Mouse (Mus musculus) embryonic facial prominence, embryonic 13.5 days (tissue): Measurements from ENCODE around the gene Hnrnpab. TPM values are rescaled to one million over a fixed set of nuclear protein-coding genes. Genes with fewer than 3 reads are reported as not detected.
A peak's percentile ranks its signal among the peaks of the same experiment; 100 is the strongest.

ENCODE experiments used
- ATAC-seq: fragments of 200-750 bp; cut with Nextera tagmentation; 2 replicates; pipeline ENCODE4 v1.8.0; 2017; ENCODE audit warnings: low read depth; ENCODE audit not compliant: insufficient number of reproducible peaks, insufficient read depth, low FRiP score, low TSS enrichment
- H3K27ac ChIP-seq: fragments of 300-500 bp; sonication (generic); 2 replicates; pipeline ENCODE4 v1.5.1; 2015; ENCODE audit warnings: moderate library complexity, mild to moderate bottlenecking, inconsistent platforms
- H3K27me3 ChIP-seq: fragments of 300-500 bp; sonication (generic); 2 replicates; pipeline ENCODE4 v1.6.1; 2015; ENCODE audit warnings: mild to moderate bottlenecking, inconsistent platforms
- H3K36me3 ChIP-seq: fragments of 300-500 bp; sonication (generic); 2 replicates; pipeline ENCODE4 v1.6.1; 2015; ENCODE audit warnings: mild to moderate bottlenecking, inconsistent platforms
- H3K4me1 ChIP-seq: fragments of 300-500 bp; sonication (generic); 2 replicates; pipeline ENCODE4 v1.6.1; 2015; ENCODE audit warnings: inconsistent platforms
- H3K4me2 ChIP-seq: fragments of 300-500 bp; sonication (generic); 2 replicates; pipeline ENCODE4 v1.6.1; 2015; ENCODE audit warnings: moderate library complexity, mild to moderate bottlenecking, inconsistent platforms
- H3K4me3 ChIP-seq: fragments of 300-500 bp; sonication (generic); 2 replicates; pipeline ENCODE4 v1.5.1; 2015; ENCODE audit warnings: mild to moderate bottlenecking, inconsistent platforms
- H3K9ac ChIP-seq: fragments of 300-500 bp; sonication (generic); 2 replicates; pipeline ENCODE4 v1.6.1; 2015; ENCODE audit warnings: mild to moderate bottlenecking, inconsistent platforms
- H3K9me3 ChIP-seq: fragments of 300-500 bp; sonication (generic); 2 replicates; pipeline ENCODE4 v1.6.1; 2016; ENCODE audit warnings: inconsistent platforms
- WGBS: fragments of 180-500 bp; shearing (Covaris S2); methylation state at CpG from one replicate; pipeline ENCODE4 v1.1.7; 2015; ENCODE audit warnings: mixed read lengths; 5-methylcytosine and 5-hydroxymethylcytosine counted together
- polyA plus RNA-seq: library from polyadenylated mRNA; unstranded; fragments of >200 nt; fragmentation: Nextera tagmentation; extraction: Ambion mirVana; gene quantifications from 2 replicates; pipeline ENCODE4 v1.2.1, GENCODE M21; 2015

Gene Hnrnpab
- polyA plus RNA-seq, 1 experiment from 2014 or later: 524 TPM

GRCm38 (mm10) chr11:51584431-51585248 lies 22.0 kb downstream of the Hnrnpab start, which contains the start of gene Phykpl:
TSS of gene Phykpl (plus strand) at chr11:51584757.
- ATAC-seq: peak; percentile 83
- H3K27me3 ChIP-seq: no peaks in the 10 kb centered on the region
- H3K9me3 ChIP-seq: no peaks in the 10 kb centered on the region
- H3K4me3 ChIP-seq: peak within 1 kb of the TSS; percentile 71
- H3K27ac ChIP-seq: peak within 1 kb of the TSS; percentile 92
- WGBS: under 1% methylated on average over 59 of the region's 59 CpGs
- peak within 1 kb of the TSS; percentile 89 for H3K9ac ChIP-seq
- peak within 1 kb of the TSS; percentile 87 for H3K4me2 ChIP-seq
- H3K36me3 ChIP-seq: peaks cover 40% of the 10 kb centered on the region
- peaks cover 25% of the 10 kb centered on the region for H3K4me1 ChIP-seq

GRCm38 (mm10) chr11:51584057-51584430 lies 22.6 kb downstream of the Hnrnpab start:
- Histone ChIP-seq H3K9ac (peak overlapping the region; percentile 89), H3K9me3 (no peaks in the 10 kb centered on the region), H3K4me1 (peaks cover 25% of the 10 kb centered on the region), H3K27ac (peak overlapping the region; percentile 92), H3K27me3 (no peaks in the 10 kb centered on the region), H3K4me3 (peak overlapping the region; percentile 71), H3K4me2 (peak overlapping the region; percentile 87), H3K36me3 (peaks cover 34% of the 10 kb centered on the region)
- 13% methylated on average over 9 of the region's 9 CpGs for WGBS
- ATAC-seq: peak; percentile 30

GRCm38 (mm10) chr11:51582713-51583112 lies 23.9 kb downstream of the Hnrnpab start:
- Histone ChIP-seq H3K4me2 (no peak overlapping the region), H3K27ac (no peak overlapping the region), H3K4me1 (peaks cover 25% of the 10 kb centered on the region), H3K9ac (no peak overlapping the region), H3K36me3 (peaks cover 21% of the 10 kb centered on the region), H3K4me3 (no peak overlapping the region), H3K9me3 (no peaks in the 10 kb centered on the region), H3K27me3 (no peaks in the 10 kb centered on the region)
- whole genome bisulfite sequencing: 16% methylated on average over 8 of the region's 8 CpGs
- no peak for ATAC-seq

DNA sequence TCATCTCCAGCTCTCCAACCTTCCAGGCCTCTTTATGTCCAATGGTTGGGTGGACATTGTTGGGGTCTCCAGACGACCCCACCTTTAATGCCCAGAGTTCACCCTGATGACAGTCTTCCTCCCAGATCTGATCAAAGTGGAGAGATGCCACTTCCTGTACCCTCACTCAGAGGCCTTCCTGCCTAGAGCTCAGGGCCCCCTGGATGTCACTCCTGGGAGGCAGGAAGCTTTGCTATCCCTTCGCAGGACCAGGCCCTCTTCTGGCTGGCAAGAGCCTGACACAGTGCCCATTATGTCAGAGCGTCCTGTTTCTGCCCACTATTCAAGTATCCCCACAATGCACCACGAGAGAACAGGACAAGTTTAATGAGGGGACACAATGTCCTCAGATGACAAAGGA lies 27.6 kb downstream of the Hnrnpab start:
- ATAC-seq: no peak
- H3K36me3 ChIP-seq: peaks cover 9% of the 10 kb centered on the region; the same call in 1 of the 2 replicates
- no peak overlapping the region for H3K9ac ChIP-seq
- H3K27ac ChIP-seq: no peak overlapping the region
- 68% methylated on average over 4 of the region's 4 CpGs for WGBS
- H3K9me3 ChIP-seq: no peaks in the 10 kb centered on the region
- no peak overlapping the region for H3K4me2 ChIP-seq
- H3K4me1 ChIP-seq: peaks cover 7% of the 10 kb centered on the region
- H3K4me3 ChIP-seq: no peak overlapping the region
- no peaks in the 10 kb centered on the region for H3K27me3 ChIP-seq

DNA sequence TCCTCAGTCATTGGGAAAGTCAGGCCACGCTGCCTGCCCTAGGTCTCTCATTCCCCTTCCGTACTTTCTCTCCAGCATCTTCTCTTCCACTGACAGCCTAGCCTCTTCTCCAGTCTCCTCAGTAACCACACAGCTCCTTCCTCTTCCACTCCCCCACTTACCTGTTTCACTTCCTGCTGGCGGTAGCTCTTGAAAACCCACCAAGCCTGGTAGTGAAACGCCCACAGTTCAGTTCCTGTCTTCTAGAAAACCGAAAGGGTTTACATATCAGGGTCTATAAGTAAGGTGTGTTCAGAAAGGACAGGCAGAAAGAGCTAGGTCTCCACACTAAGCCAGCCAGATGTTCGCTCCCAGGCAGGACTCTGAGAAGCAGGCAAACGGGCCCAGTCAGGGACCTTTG lies 29.1 kb downstream of the Hnrnpab start:
- peaks cover 13% of the 10 kb centered on the region; the same call in 1 of the 2 replicates for H3K36me3 ChIP-seq
- H3K4me3 ChIP-seq: no peak overlapping the region
- H3K4me2 ChIP-seq: no peak overlapping the region
- WGBS: 83% methylated on average over 7 of the region's 7 CpGs
- ATAC-seq: no peak
- no peak overlapping the region for H3K9ac ChIP-seq
- H3K27ac ChIP-seq: no peak overlapping the region
- H3K27me3 ChIP-seq: no peaks in the 10 kb centered on the region
- no peaks in the 10 kb centered on the region for H3K9me3 ChIP-seq
- H3K4me1 ChIP-seq: no peaks in the 10 kb centered on the region; the same call in 1 of the 2 replicates

GRCm38 (mm10) chr11:51576454-51576853 lies 30.2 kb downstream of the Hnrnpab start:
- H3K4me2 ChIP-seq: no peak overlapping the region
- WGBS: 78% methylated on average over 4 of the region's 4 CpGs
- no peak overlapping the region for H3K4me3 ChIP-seq
- no peak for ATAC-seq
- H3K9ac ChIP-seq: no peak overlapping the region
- H3K27ac ChIP-seq: no peak overlapping the region
- peaks cover 13% of the 10 kb centered on the region; the same call in 1 of the 2 replicates for H3K36me3 ChIP-seq
- H3K4me1 ChIP-seq: peaks cover 4% of the 10 kb centered on the region
- H3K27me3 ChIP-seq: no peaks in the 10 kb centered on the region
- H3K9me3 ChIP-seq: no peaks in the 10 kb centered on the region

DNA sequence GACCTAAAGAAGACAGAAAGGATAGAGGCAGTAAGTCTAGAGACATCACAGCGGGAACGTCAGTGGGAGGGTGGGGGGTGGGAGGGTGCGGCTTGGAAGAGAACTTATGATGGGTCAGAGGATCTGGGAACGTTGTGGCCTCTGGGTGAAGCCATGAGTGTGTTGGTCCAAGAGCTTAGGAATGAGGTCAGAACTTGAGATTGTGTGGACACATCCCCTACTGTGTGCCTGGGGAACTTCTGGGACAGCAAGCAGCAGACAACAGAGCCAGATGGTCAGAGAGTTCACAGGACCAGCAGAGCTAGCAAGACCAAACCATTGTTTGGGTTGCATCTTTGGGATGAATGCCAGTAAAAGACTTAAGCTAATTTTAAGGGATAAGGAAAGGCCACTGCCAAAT lies 37.8 kb downstream of the Hnrnpab start:
- peaks cover 4% of the 10 kb centered on the region; the same call in 1 of the 2 replicates for H3K36me3 ChIP-seq
- H3K27me3 ChIP-seq: no peaks in the 10 kb centered on the region
- H3K27ac ChIP-seq: no peak overlapping the region
- H3K9ac ChIP-seq: no peak overlapping the region
- ATAC-seq: no peak
- no peaks in the 10 kb centered on the region for H3K9me3 ChIP-seq
- H3K4me2 ChIP-seq: no peak overlapping the region
- peaks cover 9% of the 10 kb centered on the region; the same call in 1 of the 2 replicates for H3K4me1 ChIP-seq
- H3K4me3 ChIP-seq: no peak overlapping the region
- 96% methylated on average over 4 of the region's 4 CpGs for WGBS

DNA sequence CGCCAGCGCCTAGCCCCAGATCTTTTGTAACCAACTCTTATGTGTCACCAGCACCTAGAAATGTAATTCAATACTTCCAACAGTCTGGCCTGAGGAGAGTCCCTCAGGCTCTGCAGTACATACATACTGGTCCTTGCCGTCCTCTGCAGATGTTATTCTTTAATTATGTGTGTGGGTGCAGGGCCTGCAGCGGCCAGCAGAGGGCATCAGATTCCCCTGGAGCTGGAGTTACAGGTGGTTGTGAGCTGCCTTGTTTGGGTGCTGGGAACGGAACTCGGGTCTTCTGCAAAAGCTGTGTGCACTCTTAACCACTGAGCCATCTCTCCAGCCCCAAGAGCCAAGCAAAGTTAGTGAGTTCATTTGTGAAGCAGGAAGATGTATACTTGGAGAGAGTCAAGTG lies 40.7 kb downstream of the Hnrnpab start:
- 0 out of 2 replicates have a peak, but pooled peaks cover 5% of the 10 kb centered on the region for H3K4me1 ChIP-seq
- no peak overlapping the region for H3K4me2 ChIP-seq
- WGBS: 84% methylated on average over 6 of the region's 6 CpGs
- no peak overlapping the region for H3K9ac ChIP-seq
- no peaks in the 10 kb centered on the region for H3K27me3 ChIP-seq
- no peak overlapping the region for H3K4me3 ChIP-seq
- ATAC-seq: no peak
- H3K36me3 ChIP-seq: 0 out of 2 replicates have a peak, but pooled peaks cover 3% of the 10 kb centered on the region
- H3K27ac ChIP-seq: no peak overlapping the region
- H3K9me3 ChIP-seq: no peaks in the 10 kb centered on the region

GRCm38 (mm10) chr11:51565062-51565461 lies 41.6 kb downstream of the Hnrnpab start:
- Histone ChIP-seq H3K36me3 (0 out of 2 replicates have a peak, but pooled peaks cover 3% of the 10 kb centered on the region), H3K9me3 (no peaks in the 10 kb centered on the region), H3K4me1 (0 out of 2 replicates have a peak, but pooled peaks cover 5% of the 10 kb centered on the region), H3K27ac (no peak overlapping the region), H3K27me3 (no peaks in the 10 kb centered on the region), H3K9ac (no peak overlapping the region), H3K4me3 (no peak overlapping the region), H3K4me2 (no peak overlapping the region)
- WGBS: 51% methylated on average over 3 of the region's 3 CpGs
- no peak for ATAC-seq

DNA sequence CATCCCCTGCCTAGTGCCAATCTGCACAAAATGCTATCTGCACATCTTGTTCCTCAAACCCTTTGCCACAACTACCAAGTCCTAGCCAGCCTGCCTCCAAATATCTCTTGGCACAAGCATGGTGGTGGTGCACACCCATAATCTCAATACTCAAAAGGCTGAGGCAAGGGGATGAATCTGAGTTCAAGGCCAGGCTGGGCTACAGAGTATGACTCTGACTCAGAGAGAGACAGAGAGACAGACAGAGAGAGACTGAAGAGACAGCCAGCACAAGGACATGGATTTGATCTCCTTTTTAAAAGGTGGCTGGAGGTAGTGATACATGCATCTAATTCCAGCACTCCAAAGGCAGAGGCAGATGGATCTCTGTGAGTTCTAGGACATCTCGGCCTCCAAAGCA lies 43.4 kb downstream of the Hnrnpab start:
- H3K9me3 ChIP-seq: no peaks in the 10 kb centered on the region
- WGBS: 90% methylated on average over 1 of the region's 1 CpGs
- H3K36me3 ChIP-seq: 0 out of 2 replicates have a peak, but pooled peaks cover 3% of the 10 kb centered on the region
- 0 out of 2 replicates have a peak, but pooled peaks cover 5% of the 10 kb centered on the region for H3K4me1 ChIP-seq
- H3K4me3 ChIP-seq: no peak overlapping the region
- no peak overlapping the region for H3K27ac ChIP-seq
- H3K27me3 ChIP-seq: no peaks in the 10 kb centered on the region
- no peak overlapping the region for H3K9ac ChIP-seq
- no peak for ATAC-seq
- no peak overlapping the region for H3K4me2 ChIP-seq

DNA sequence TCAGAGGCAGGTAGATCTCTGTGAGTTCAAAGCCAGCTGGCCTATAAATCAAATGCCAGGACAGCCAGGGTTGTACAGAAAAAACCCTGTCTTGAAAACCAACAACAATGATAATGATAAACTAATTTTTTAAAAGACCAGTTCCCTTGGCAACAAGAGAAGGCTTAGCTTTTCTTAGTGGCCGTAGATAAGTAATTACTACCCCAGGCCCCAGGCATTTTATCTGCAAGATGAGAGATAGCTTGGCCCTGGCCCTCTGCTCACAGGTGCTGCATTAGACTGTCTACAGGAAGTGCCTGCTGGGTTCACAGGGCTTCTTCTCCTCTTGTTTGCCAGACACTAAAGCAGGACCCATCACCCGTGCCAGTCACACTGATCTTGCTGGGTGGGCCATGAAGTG lies 51.6 kb downstream of the Hnrnpab start:
- Histone ChIP-seq H3K4me2 (peak overlapping the region; percentile 41), H3K9me3 (no peaks in the 10 kb centered on the region), H3K4me1 (peaks cover 15% of the 10 kb centered on the region), H3K27ac (no peak overlapping the region), H3K4me3 (peak overlapping the region; percentile 22; the same call in 1 of the 2 replicates), H3K36me3 (no peaks in the 10 kb centered on the region), H3K27me3 (no peaks in the 10 kb centered on the region), H3K9ac (no peak overlapping the region)
- no peak for ATAC-seq
- 43% methylated on average over 2 of the region's 2 CpGs for WGBS

DNA sequence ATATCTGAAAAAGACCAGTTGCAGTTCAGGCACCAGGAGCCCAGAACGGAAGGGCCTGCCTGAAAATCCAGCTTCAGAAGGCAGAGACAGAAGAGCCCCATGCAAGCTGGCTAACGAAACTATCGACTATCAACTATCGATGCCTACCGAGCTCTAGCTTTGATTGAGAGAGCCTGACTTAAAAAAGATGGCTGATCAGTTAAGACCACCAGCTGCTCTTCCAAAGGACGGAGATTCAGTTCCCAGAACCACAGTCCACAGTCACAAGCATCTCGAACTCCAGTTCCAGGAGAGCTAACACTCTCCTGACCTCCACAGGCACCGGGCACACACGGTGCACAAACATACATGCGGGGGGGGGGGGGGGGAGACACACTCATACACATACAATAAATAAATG lies 52.1 kb downstream of the Hnrnpab start:
- Histone ChIP-seq H3K36me3 (no peaks in the 10 kb centered on the region), H3K4me3 (peak overlapping the region; percentile 22; the same call in 1 of the 2 replicates), H3K27ac (no peak overlapping the region; the same call in 1 of the 2 replicates), H3K9ac (0 out of 2 replicates have a peak overlapping the region, but pooled peaks have one; percentile 32), H3K9me3 (no peaks in the 10 kb centered on the region), H3K4me2 (peak overlapping the region; percentile 41), H3K4me1 (peaks cover 15% of the 10 kb centered on the region), H3K27me3 (no peaks in the 10 kb centered on the region)
- no peak for ATAC-seq
- WGBS: 53% methylated on average over 7 of the region's 10 CpGs
